Mouse (Mus musculus): Measurements from ENCODE around the gene Rptor. TPM values are rescaled to one million over a fixed set of nuclear protein-coding genes. Genes with fewer than 3 reads are reported as not detected.
A peak's percentile ranks its signal among the peaks of the same experiment; 100 is the strongest.

Gene Rptor
- total RNA-seq, 2 experiments from 2014 or later = 62.3 to 66.1 TPM

GRCm38 (mm10) chr11:119793378-119793777, 190.7 kb downstream of the Rptor start:
- Histone ChIP-seq H3K27ac (0 out of 2 replicates have a peak overlapping the region, but pooled peaks have one; percentile 14), H3K4me3 (no peak overlapping the region)
- no peak for DNase-seq (ENCODE audit: low spot score in 2 of 2)
- TF ChIP-seq CTCF (conservative IDR thresholded peaks at IDR 0.05) = no peak

DNA sequence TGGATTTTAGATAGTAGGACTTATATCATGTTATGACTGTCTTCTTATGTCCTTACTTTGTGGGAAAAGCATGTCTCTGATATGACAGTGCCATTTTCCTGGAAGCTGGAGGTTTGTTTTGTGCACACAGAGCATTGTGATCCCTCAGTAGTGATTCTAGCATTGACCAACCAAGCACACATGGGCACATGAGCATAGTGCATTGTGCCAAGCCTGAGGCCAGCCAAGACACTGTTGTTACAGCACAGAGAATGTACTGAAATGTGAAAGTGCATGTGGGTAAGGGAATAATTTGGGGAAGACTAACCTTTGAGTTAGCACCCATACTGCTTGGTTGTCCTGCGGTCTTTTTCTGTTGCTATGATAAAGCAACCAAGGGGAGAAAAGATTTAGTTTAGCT, 191.3 kb downstream of the Rptor start:
- Histone ChIP-seq H3K27ac (peak overlapping the region; percentile 23; the same call in 1 of the 2 replicates), H3K4me3 (no peak overlapping the region)
- no peak for DNase-seq (ENCODE audit: low spot score in 2 of 2)
- no peak for TF ChIP-seq CTCF (conservative IDR thresholded peaks at IDR 0.05)

DNA sequence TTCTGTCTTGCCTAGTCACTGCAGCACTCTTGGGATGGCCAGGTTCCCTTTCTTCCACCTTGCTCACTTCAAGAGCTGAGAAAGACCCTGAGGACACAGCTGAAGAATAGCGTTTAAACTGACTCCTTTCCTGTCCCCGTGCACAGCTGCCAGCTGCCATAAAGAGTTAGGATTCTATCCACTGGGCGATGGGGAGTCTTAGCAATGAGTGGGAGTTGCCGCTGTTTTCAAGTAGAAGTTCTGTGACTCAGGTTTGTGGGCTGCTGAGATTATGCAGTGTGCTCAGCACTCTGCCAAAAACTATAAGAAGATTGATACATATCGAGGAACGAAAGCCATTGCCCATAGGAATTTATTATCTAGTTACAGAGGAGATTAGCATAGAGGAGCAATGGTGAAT, 192.0 kb downstream of the Rptor start:
- Histone ChIP-seq H3K27ac (peak overlapping the region; percentile 62), H3K4me3 (no peak overlapping the region)
- DNase-seq (ENCODE audit: low spot score in 2 of 2) = peak in 1 of 2 experiments; percentile 50
- no peak for TF ChIP-seq CTCF (conservative IDR thresholded peaks at IDR 0.05)

- no peak for TF ChIP-seq CTCF (conservative IDR thresholded peaks at IDR 0.05)
- no peak overlapping the region for H3K4me3 ChIP-seq
- peak overlapping the region; percentile 53; the same call in 1 of the 2 replicates for H3K27ac ChIP-seq
- DNase-seq (ENCODE audit: low spot score in 2 of 2) = peak; percentile 33 to 60
Measured at GRCm38 (mm10) chr11:119796406-119796805, 193.7 kb downstream of the Rptor start.

- Histone ChIP-seq H3K4me3 (no peak overlapping the region), H3K27ac (peak overlapping the region; percentile 53; the same call in 1 of the 2 replicates)
- no peak for DNase-seq (ENCODE audit: low spot score in 2 of 2)
- TF ChIP-seq CTCF (conservative IDR thresholded peaks at IDR 0.05) = no peak
Measured at GRCm38 (mm10) chr11:119796846-119797245, 194.1 kb downstream of the Rptor start.

GRCm38 (mm10) chr11:119799536-119799935, 196.8 kb downstream of the Rptor start:
- Histone ChIP-seq H3K4me3 (no peak overlapping the region), H3K27ac (no peak overlapping the region)
- no peak for TF ChIP-seq CTCF (conservative IDR thresholded peaks at IDR 0.05)
- DNase-seq (ENCODE audit: low spot score in 2 of 2) = no peak

GRCm38 (mm10) chr11:119801855-119802254, 199.2 kb downstream of the Rptor start:
- DNase-seq (ENCODE audit: low spot score in 2 of 2) = no peak
- H3K4me3 ChIP-seq = no peak overlapping the region
- no peak for TF ChIP-seq CTCF (conservative IDR thresholded peaks at IDR 0.05)
- no peak overlapping the region for H3K27ac ChIP-seq

- no peak for DNase-seq (ENCODE audit: low spot score in 2 of 2)
- TF ChIP-seq CTCF (conservative IDR thresholded peaks at IDR 0.05) = no peak
- Histone ChIP-seq H3K4me3 (no peak overlapping the region), H3K27ac (peak overlapping the region; percentile 4; the same call in 1 of the 2 replicates)
Measured at GRCm38 (mm10) chr11:119802947-119803346, 200.2 kb downstream of the Rptor start.

DNA sequence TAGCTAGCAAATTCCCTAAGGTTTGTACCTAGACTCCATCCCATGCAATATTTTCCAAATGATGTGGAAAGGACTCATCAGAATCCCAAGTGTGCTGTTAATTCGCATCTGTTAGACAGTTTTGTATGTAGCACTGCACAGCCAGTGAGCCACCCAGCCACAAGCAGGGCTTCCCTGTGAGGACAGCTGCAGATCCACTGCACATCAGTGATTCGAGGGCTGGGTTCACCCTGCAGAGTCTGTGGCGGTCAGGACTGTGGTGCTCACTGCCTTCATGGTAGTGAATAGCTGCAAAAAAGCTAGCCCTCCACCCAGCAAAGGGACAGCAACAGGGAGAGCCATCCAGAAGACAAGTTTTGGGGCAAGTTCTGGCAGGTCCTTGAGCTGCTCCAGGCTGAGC, 201.7 kb downstream of the Rptor start:
- DNase-seq (ENCODE audit: low spot score in 2 of 2) = no peak
- no peak for TF ChIP-seq CTCF (conservative IDR thresholded peaks at IDR 0.05)
- no peak overlapping the region for H3K4me3 ChIP-seq
- H3K27ac ChIP-seq = no peak overlapping the region

DNA sequence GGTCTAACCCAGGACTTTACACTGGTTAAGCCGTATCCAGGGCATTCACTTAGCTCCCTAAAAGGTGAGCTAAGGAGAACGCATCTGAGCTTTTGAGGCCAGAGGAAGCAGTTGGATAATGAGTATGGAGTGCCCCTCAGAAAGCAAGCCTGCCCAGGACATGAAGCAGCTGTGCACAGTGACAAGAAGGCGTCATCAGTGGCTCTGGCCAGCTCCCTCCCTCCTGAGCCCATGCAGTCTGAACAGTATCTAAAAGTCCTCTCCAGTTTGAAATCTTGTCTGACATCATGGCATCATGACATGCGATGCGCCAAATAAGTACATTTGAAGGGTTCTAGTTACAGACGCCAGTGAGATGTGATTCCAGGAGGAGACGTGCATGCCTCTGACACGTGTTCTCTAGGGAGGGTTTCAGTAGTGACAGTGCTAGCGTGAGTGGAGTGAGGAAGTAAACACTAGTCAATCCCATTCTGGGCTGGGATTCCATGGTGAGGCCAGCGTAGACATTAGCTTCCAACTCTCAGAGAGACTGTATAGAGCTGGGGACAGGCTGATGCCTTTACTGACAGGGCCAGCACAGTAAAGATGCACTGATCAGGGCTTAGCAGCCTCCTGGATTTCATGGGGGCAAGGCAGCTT, 202.5 kb downstream of the Rptor start:
- Histone ChIP-seq H3K27ac (no peak overlapping the region), H3K4me3 (no peak overlapping the region)
- no peak for DNase-seq (ENCODE audit: low spot score in 2 of 2)
- TF ChIP-seq CTCF (conservative IDR thresholded peaks at IDR 0.05) = no peak

DNA sequence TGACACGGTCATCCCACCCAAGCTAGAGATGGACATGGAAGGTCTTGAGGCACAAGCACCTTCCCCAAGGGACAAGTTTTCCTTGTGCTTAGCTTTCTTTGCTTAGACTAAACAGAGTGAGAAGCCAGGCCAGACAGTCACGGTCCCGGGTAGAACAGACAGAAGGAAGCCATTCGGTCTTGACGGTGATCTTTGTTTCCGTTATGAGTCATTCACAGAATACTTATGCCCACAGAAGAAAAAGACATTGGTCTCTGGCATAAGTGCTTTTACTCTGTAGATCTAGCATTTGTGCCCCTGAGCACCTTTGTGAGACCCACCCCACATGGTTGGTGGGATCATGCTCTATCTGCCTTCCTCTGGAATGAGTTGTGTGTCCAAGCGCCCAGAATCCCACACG, 203.8 kb downstream of the Rptor start:
- H3K27ac ChIP-seq = peak overlapping the region; percentile 88
- DNase-seq (ENCODE audit: low spot score in 2 of 2) = no peak
- no peak overlapping the region for H3K4me3 ChIP-seq
- no peak for TF ChIP-seq CTCF (conservative IDR thresholded peaks at IDR 0.05)

DNA sequence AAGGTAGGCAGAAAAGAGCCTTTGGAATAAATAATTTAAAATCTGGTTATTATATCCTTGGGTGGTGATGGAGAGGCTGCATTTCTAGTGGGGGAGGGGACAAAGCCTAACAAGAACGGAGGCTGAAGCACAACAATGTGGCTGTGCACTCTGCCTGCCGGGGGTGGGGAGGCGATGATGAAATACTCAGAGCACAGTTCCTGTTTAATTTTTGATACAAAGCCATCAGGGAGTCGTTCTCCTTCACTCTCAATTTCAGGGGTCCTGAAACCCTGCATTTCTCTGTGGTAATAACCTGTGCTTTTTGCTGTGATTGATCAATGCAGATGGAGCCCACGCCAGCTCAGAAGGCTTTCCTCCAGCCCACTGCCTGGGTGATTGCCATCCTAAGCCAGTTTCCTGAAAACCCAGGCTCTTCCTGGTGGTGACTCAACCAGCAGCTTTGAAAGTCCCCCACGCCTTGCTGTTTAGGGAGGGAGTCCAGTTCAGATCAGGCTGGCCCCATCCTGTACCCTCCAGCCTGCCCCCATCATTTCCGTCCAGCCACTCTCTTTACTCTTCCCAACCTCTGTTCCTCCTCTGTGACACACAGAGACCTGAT, 204.8 kb downstream of the Rptor start:
- no peak for TF ChIP-seq CTCF (conservative IDR thresholded peaks at IDR 0.05)
- no peak overlapping the region for H3K4me3 ChIP-seq
- H3K27ac ChIP-seq = peak overlapping the region; percentile 88
- peak; percentile 47 to 54 for DNase-seq (ENCODE audit: low spot score in 2 of 2)

DNA sequence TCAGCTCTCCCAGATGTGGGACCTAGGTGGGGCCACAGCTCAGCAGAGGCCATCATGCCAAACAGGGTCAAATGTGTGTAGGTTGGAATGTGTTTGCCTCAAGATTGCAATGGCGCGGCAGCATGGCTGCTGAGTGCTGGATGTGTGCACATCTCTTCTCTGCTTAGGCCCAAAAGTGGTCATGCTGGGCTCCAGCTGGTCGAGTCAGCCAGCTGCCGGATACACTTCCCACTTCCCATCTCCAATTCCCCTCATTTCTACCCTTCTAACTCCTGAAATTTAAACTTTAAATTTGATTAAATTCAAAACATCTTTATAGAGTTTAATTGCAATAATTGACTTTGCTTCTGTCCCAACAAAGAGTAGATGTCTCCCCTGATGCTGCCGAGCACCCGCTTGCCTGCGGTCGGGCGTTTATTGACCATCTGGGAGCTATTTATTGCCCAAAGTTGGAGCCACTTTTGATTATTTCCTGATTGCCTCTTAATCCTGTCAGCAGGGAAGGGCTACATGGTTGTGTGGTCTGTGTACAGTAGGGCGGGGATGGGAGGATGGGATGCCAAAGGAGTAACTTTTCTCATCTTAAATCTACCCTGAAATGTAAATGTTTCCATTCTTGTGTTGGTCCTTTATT, 206.1 kb downstream of the Rptor start:
- H3K27ac ChIP-seq = peak overlapping the region; percentile 88
- no peak for TF ChIP-seq CTCF (conservative IDR thresholded peaks at IDR 0.05)

More for the DNA sequence above, 206.1 kb downstream of the Rptor start:
- no peak overlapping the region for H3K4me3 ChIP-seq
- no peak for DNase-seq (ENCODE audit: low spot score in 2 of 2)

Measured in layer of hippocampus, adult 2 months (tissue).